Mouse (Mus musculus) heart, adult 2 months (tissue): ENCODE results near the gene Atox1. TPM values are rescaled to one million over a fixed set of nuclear protein-coding genes. Genes with fewer than 3 reads are reported as not detected.
A peak's percentile ranks its signal among the peaks of the same experiment; 100 is the strongest.

ENCODE experiments used
- DNase-seq, 2 experiments: peaks; one replicate each; pipeline ENCODE4 v3.0.0; 2021
- H3K27ac ChIP-seq: fragments of 200-600 bp; 2 replicates; pipeline ENCODE4 v1.8.1; 2022
- H3K27me3 ChIP-seq: fragments of 200-500 bp; 2 replicates; pipeline ENCODE4 v1.6.1; 2012; ENCODE audit warnings: mild to moderate bottlenecking, low read length, inconsistent platforms, mixed read lengths; ENCODE audit not compliant: control insufficient read depth, insufficient read depth
- H3K36me3 ChIP-seq: fragments of 200-500 bp; 2 replicates; pipeline ENCODE4 v1.6.1; 2012; ENCODE audit warnings: low read length, inconsistent platforms; ENCODE audit not compliant: control insufficient read depth, insufficient read depth
- H3K4me1 ChIP-seq: fragments of 200-500 bp; 2 replicates; pipeline ENCODE4 v1.6.1; 2011; ENCODE audit warnings: low read length; ENCODE audit not compliant: control insufficient read depth, insufficient read depth
- H3K4me3 ChIP-seq: fragments of 200-600 bp; 2 replicates; pipeline ENCODE4 v1.8.1; 2022
- H3K79me2 ChIP-seq: fragments of 200-500 bp; replicated peaks from 2 replicates; pipeline ENCODE4 v1.6.1; 2012; ENCODE audit warnings: mild to moderate bottlenecking, inconsistent platforms, low read length, moderate library complexity, mixed read lengths; ENCODE audit not compliant: control insufficient read depth, insufficient read depth
- H3K9ac ChIP-seq: fragments of 200-500 bp; 2 replicates; pipeline ENCODE4 v1.6.1; 2012; ENCODE audit warnings: low read depth, mild to moderate bottlenecking, control low read depth, inconsistent platforms, low read length, mixed read lengths
- CTCF ChIP-seq: fragments of 200-600 bp; IDR thresholded peaks from 2 replicates; pipeline ENCODE4 v1.8.1; 2022; ENCODE audit warnings: antibody characterized with exemption, mild to moderate bottlenecking, moderate library complexity
- EP300 ChIP-seq: fragments of 200-500 bp; IDR thresholded peaks from 2 replicates; pipeline ENCODE4 v1.6.1; 2011; ENCODE audit warnings: low read depth, low read length, control low read depth; ENCODE audit not compliant: insufficient read depth
- POLR2A ChIP-seq: fragments of 200-500 bp; IDR thresholded peaks from 2 replicates; pipeline ENCODE4 v1.6.1; 2011; ENCODE audit warnings: mild to moderate bottlenecking, low read depth, low read length, control low read depth; ENCODE audit not compliant: insufficient read depth
- WGBS: fragments of 180-500 bp; shearing (Covaris S2); methylation state at CpG from one replicate; pipeline ENCODE4 v1.1.7; 2018; 5-methylcytosine and 5-hydroxymethylcytosine counted together
- intact Hi-C: fragments of 180-260 bp; cut with DNase I; formaldehyde crosslinking; loops from one replicate; pipeline ENCODE4 v1.15.1; 2025
- polyA plus RNA-seq: library from polyadenylated mRNA; depleted of rRNA; stranded (reverse); fragments of >200 nt; gene quantifications from 2 replicates; pipeline ENCODE4 v1.2.3, GENCODE M21; 2012
- total RNA-seq, 2 experiments: library from RNA; stranded (reverse); gene quantifications; 2 replicates each; pipeline ENCODE4 v1.2.3; 2021

Gene Atox1
- total and polyA plus RNA-seq, 3 experiments, result 98.6 to 204 (median 112) TPM

GRCm38 (mm10) chr11:55459850-55460558 lies 1.0 kb downstream of the Atox1 start:
- DNase-seq, result peak in 1 of 2 experiments; percentile 18
- H3K9ac ChIP-seq, result peak overlapping the region; percentile 88
- H3K27ac ChIP-seq, result peak overlapping the region; percentile 92
- no peaks in the 10 kb centered on the region for H3K27me3 ChIP-seq
- 0 out of 2 replicates have a peak, but pooled peaks cover 2% of the 10 kb centered on the region for H3K79me2 ChIP-seq
- peaks cover 7% of the 10 kb centered on the region for H3K36me3 ChIP-seq
- 18% methylated on average over 3 of the region's 3 CpGs for WGBS
- intact Hi-C loops, result loop anchor here (5.0 to 10.0 kb wide), 2 partner anchors 365 to 1023 kb away; partner anchors contain the start of genes Fnip1 and Gm2a
- TF ChIP-seq POLR2A (no peak), EP300 (no peak), CTCF (no peak)
- H3K4me1 ChIP-seq, result peaks cover 9% of the 10 kb centered on the region
- peak overlapping the region; percentile 82 for H3K4me3 ChIP-seq

DNA sequence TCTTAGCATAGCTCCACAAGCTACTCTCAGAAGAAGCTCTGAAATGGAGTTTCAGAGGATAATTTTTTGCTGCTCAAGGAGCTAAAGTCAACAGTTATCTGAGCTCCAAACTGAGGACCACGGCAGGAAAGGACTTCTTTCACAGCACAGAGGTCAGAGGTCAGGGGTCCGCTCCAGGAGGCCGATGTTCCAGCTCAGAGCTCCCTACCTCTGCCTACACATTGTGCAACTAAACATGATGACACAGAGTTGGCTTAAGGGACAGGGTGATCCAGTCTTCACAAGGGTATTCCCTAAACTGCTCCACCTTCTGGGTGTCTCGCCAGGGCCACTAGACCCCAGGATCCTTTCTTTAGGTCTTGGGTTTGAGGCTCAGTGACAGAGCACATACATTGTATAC lies 2.5 kb downstream of the Atox1 start:
- H3K27ac ChIP-seq, result no peak overlapping the region

GRCm38 (mm10) chr11:55455166-55455565 lies 5.9 kb downstream of the Atox1 start:
- DNase-seq, result no peak
- H3K36me3 ChIP-seq, result peaks cover 7% of the 10 kb centered on the region
- H3K79me2 ChIP-seq, result 0 out of 2 replicates have a peak, but pooled peaks cover 2% of the 10 kb centered on the region
- H3K4me1 ChIP-seq, result peaks cover 16% of the 10 kb centered on the region
- no peak overlapping the region for H3K27ac ChIP-seq
- TF ChIP-seq POLR2A (no peak), CTCF (no peak), EP300 (no peak)
- H3K27me3 ChIP-seq, result no peaks in the 10 kb centered on the region
- H3K4me3 ChIP-seq, result no peak overlapping the region
- intact Hi-C loops, result loop anchor here (10.0 kb wide), 1 partner anchor 360 kb away; the partner anchor contains the start of gene Gm2a
- 71% methylated on average over 2 of the region's 2 CpGs for WGBS
- H3K9ac ChIP-seq, result no peak overlapping the region

More for the DNA sequence above, 2.5 kb downstream of the Atox1 start:
- no peak for TF ChIP-seq EP300
- H3K79me2 ChIP-seq, result 0 out of 2 replicates have a peak, but pooled peaks cover 2% of the 10 kb centered on the region
- WGBS, result 59% methylated on average over 4 of the region's 4 CpGs
- intact Hi-C loops, result loop anchor here (10.0 kb wide), 1 partner anchor 364 kb away; the partner anchor contains the start of gene Gm2a
- H3K36me3 ChIP-seq, result peaks cover 7% of the 10 kb centered on the region
- H3K9ac ChIP-seq, result no peak overlapping the region
- no peaks in the 10 kb centered on the region for H3K27me3 ChIP-seq
- H3K4me1 ChIP-seq, result peaks cover 12% of the 10 kb centered on the region
- H3K4me3 ChIP-seq, result no peak overlapping the region
- DNase-seq, result peak in 1 of 2 experiments; percentile 16

DNA sequence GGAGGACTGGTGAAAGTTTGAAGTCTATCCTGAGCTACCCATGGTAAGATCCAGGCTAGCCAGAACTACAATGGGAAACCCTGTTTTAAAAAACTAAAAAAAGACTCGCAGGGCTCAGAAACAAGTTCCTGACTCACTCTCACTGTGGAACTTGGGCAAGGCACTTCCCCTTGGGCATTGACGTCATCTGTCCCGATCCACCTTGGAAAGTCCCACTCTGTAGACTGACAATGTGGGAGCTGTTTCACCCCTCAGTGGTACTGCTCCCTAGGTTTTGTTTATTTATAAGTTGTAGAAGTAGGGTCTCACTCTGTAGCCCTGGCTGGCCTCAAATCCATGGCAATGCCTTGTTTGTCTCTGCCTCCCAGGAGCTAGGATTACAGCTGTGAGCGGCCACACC lies 7.4 kb downstream of the Atox1 start:
- Histone ChIP-seq H3K4me3 (no peak overlapping the region), H3K27me3 (no peaks in the 10 kb centered on the region), H3K4me1 (peaks cover 23% of the 10 kb centered on the region), H3K79me2 (0 out of 2 replicates have a peak, but pooled peaks cover under 1% of the 10 kb centered on the region), H3K36me3 (no peaks in the 10 kb centered on the region), H3K27ac (peak overlapping the region; percentile 69), H3K9ac (no peak overlapping the region)
- no peak for TF ChIP-seq POLR2A
- TF ChIP-seq EP300, result 0 out of 2 replicates have a peak, but pooled peaks have one; percentile 47
- no peak for TF ChIP-seq CTCF
- peak; percentile 42 to 68 for DNase-seq
- intact Hi-C loops, result loop anchor here (10.0 kb wide), 1 partner anchor 359 kb away; the partner anchor contains the start of gene Gm2a
- WGBS, result 48% methylated on average over 4 of the region's 4 CpGs

DNA sequence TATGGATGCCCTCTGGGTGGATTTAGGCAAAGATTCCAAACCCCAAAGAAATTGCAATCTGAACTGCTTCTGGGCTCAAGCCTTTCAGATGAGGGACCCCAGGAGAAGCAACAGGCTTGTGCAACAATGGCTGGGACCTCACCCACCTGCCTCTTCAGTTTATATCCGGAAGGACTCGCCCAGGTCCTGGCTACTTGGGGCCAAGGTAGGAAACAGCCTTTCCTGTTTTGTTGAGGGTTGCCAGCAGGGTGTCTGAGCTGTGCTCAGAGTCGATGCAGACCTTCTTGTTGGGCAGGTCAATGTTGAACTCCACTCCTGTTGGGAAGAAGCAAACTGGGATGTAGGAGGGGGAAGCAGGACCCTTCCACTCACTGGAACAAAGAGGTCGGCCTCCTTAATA lies 10.7 kb downstream of the Atox1 start:
- H3K9ac ChIP-seq, result no peak overlapping the region
- H3K27ac ChIP-seq, result peak overlapping the region; percentile 67
- TF ChIP-seq EP300 (no peak), POLR2A (no peak), CTCF (no peak)
- intact Hi-C loops, result loop anchor here (10.0 kb wide), 1 partner anchor 356 kb away; the partner anchor contains the start of gene Gm2a
- H3K79me2 ChIP-seq, result no peaks in the 10 kb centered on the region
- H3K4me3 ChIP-seq, result no peak overlapping the region
- WGBS, result 49% methylated on average over 4 of the region's 4 CpGs
- no peak for DNase-seq
- peaks cover 22% of the 10 kb centered on the region for H3K4me1 ChIP-seq
- H3K27me3 ChIP-seq, result no peaks in the 10 kb centered on the region
- peaks cover 2% of the 10 kb centered on the region; the same call in 1 of the 2 replicates for H3K36me3 ChIP-seq

- intact Hi-C loops, result no loop called here
- Histone ChIP-seq H3K9ac (peak overlapping the region; percentile 21; the same call in 1 of the 2 replicates), H3K4me3 (no peak overlapping the region), H3K27me3 (no peaks in the 10 kb centered on the region), H3K36me3 (peaks cover 2% of the 10 kb centered on the region; the same call in 1 of the 2 replicates), H3K4me1 (peaks cover 22% of the 10 kb centered on the region), H3K79me2 (no peaks in the 10 kb centered on the region), H3K27ac (peak overlapping the region; percentile 67)
- TF ChIP-seq EP300, result no peak
- TF ChIP-seq CTCF, result no peak
- TF ChIP-seq POLR2A, result no peak
- no peak for DNase-seq
- 36% methylated on average over 7 of the region's 7 CpGs for WGBS
Measured at GRCm38 (mm10) chr11:55449531-55449930, 11.5 kb downstream of the Atox1 start.
